Mouse (Mus musculus) embryonic fibroblast, embryonic 13.5 days (primary cell): Measurements from ENCODE around the gene Depdc1b.

Experiments
- CTCF ChIP-seq: IDR thresholded peaks from 2 replicates; pipeline ENCODE4 v1.5.1; 2011; ENCODE audit warnings: mild to moderate bottlenecking, control low read depth, low read length, moderate library complexity, borderline replicate concordance; ENCODE audit not compliant: insufficient read depth
- POLR2A ChIP-seq: IDR thresholded peaks from 2 replicates; pipeline ENCODE4 v1.6.1; 2011; ENCODE audit warnings: low read depth, mild to moderate bottlenecking, control low read depth, low read length, moderate library complexity

DNA sequence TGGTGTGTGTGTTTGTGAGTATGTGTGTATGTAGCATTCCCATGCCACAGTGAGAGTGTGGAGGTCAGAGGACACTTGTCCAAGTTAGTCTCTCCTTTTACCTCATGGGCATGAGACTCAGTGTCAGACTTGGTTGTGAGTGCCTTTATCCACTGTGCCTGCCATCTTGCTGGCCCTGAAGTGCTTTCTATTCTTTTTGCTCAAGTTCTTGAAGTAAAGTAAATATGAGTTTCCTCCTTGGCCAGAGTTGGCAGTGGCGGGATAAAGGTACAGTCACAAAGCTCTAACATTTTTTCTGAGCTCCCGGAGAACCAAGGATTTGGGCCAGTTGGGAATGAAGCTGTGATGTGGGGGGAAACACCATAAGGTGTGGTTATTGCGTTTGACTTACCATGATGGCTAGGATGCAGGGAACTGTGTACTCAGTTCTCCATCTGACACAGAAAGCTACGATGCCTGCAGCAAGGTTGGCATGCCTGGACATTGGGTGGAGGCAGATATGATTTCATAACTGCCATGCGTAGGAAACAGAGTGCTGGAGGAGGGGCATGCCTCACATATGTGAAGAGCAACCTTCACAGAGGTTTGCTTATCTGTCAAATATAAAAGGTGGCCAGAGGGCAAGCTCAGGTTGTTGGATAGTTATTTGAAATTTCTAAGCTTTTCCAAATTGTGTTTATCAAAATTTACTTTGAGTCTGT is 54.3 kb downstream of the Depdc1b start:
- TF ChIP-seq CTCF (no peak), POLR2A (no peak)
